Mouse (Mus musculus) heart, embryonic 14.5 days (tissue): ENCODE data around the gene Pnmal2. TPM values are rescaled to one million over a fixed set of nuclear protein-coding genes. Genes with fewer than 3 reads are reported as not detected.

Source experiments
- ATAC-seq: fragments of 200-750 bp; cut with Nextera tagmentation; 2 replicates; pipeline ENCODE4 v1.8.0; 2017; ENCODE audit warnings: low read depth, moderate TSS enrichment; ENCODE audit not compliant: insufficient number of reproducible peaks, insufficient read depth, low FRiP score
- H3K27ac ChIP-seq, 2 experiments: fragments of 200-500 bp in 1 of 2; fragments of 300-500 bp in 1 of 2; sonication (generic) in 1 of 2; replicated peaks in 1 of 2; 2 replicates each; pipeline ENCODE4 v1.5.1; 2012 to 2014; ENCODE audit warnings: low read depth in 2 of 2, low read length in 2 of 2, control low read depth in 1 of 2, mild to moderate bottlenecking in 1 of 2, mixed read lengths in 1 of 2; ENCODE audit not compliant: control insufficient read depth in 1 of 2, insufficient read depth in 1 of 2
- H3K27me3 ChIP-seq: fragments of 300-500 bp; sonication (generic); 2 replicates; pipeline ENCODE4 v1.6.1; 2014; ENCODE audit warnings: mild to moderate bottlenecking, low read length, control low read depth; ENCODE audit not compliant: control insufficient read depth, insufficient read depth
- H3K36me3 ChIP-seq: fragments of 300-500 bp; sonication (generic); 2 replicates; pipeline ENCODE4 v1.6.1; 2014; ENCODE audit warnings: mild to moderate bottlenecking, control low read depth, low read length, mixed read lengths; ENCODE audit not compliant: control insufficient read depth, insufficient read depth
- H3K4me1 ChIP-seq, 2 experiments: fragments of 200-500 bp in 1 of 2; fragments of 300-500 bp in 1 of 2; sonication (generic) in 1 of 2; 2 replicates each; pipeline ENCODE4 v1.6.1; 2012 to 2014; ENCODE audit warnings: low read length in 2 of 2, control low read depth in 1 of 2, mixed read lengths in 1 of 2; ENCODE audit not compliant: control insufficient read depth in 2 of 2, insufficient read depth in 2 of 2
- H3K4me2 ChIP-seq: fragments of 300-500 bp; sonication (generic); 2 replicates; pipeline ENCODE4 v1.6.1; 2014; ENCODE audit warnings: mild to moderate bottlenecking, low read length
- H3K4me3 ChIP-seq, 2 experiments: fragments of 200-500 bp in 1 of 2; fragments of 300-500 bp in 1 of 2; sonication (generic) in 1 of 2; 2 replicates each; pipeline ENCODE4 v1.5.1; 2012 to 2014; ENCODE audit warnings: low read length in 2 of 2, mild to moderate bottlenecking in 2 of 2, control low read depth in 1 of 2, low read depth in 1 of 2, moderate library complexity in 1 of 2; ENCODE audit not compliant: control insufficient read depth in 1 of 2, insufficient read depth in 1 of 2
- H3K9ac ChIP-seq: fragments of 300-500 bp; sonication (generic); 2 replicates; pipeline ENCODE4 v1.6.1; 2014; ENCODE audit warnings: mild to moderate bottlenecking, low read length
- H3K9me3 ChIP-seq: fragments of 300-500 bp; sonication (generic); 2 replicates; pipeline ENCODE4 v1.6.1; 2016; ENCODE audit warnings: low read length, control low read depth; ENCODE audit not compliant: control insufficient read depth
- WGBS: fragments of 180-500 bp; shearing (Covaris S2); extraction: QIAGEN DNeasy Blood & Tissue Kit; methylation state at CpG from one replicate; pipeline ENCODE4 v1.1.7; 2014; 5-methylcytosine and 5-hydroxymethylcytosine counted together
- polyA plus RNA-seq: library from polyadenylated mRNA; unstranded; fragments of >200 nt; fragmentation: Nextera tagmentation; extraction: Ambion mirVana; gene quantifications from 2 replicates; pipeline ENCODE4 v1.2.1, GENCODE M21; 2014

Pnmal2 gene
- polyA plus RNA-seq = 2.8 TPM in 2 replicates

DNA sequence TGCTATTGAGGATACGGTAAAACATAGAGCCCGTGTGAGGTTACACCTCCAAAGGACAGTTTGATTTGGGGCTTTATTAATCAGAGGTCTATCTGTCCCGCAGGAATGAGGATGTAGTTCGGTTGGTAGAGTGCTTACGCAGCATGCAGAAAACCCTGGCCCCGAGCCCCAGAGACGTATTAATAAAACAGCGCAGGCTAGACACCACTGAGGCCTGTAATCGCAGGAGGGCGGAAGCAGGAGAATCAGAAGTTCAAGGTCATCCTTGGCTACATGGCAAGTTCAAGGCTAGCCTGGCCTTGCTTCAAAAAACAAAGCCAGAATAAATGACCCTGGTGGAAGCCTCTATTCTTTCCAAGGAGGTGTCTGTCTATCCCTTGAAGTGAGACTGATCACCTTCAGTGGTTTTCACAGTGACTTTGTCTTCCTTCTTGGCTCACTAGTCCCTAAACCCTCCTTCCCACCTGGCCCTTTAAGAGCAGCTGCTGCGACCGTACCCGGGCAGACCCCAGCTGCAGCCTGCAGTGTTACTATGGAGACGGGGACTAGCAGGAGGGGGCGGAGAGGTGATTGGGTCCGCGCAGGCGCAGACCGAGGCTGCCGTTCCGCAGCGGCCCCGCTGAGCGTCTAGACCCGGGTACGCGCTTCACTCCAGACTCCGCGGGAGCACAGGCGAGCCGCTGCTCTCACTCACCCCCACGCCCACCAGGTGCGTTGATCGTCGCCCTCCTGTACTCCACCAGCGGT lies at the start of gene Pnmal2:
Gene Pnmal2 (plus strand): TSS at position 622 of the 747 bp plus-strand sequence.
- Histone ChIP-seq H3K9ac (peak within 1 kb of the TSS; percentile 82), H3K27ac (no peak within 1 kb of the TSS), H3K4me1 (peaks cover 35 to 49% of the 10 kb centered on the region in 2 experiments), H3K27me3 (peaks cover 36% of the 10 kb centered on the region), H3K9me3 (no peaks in the 10 kb centered on the region), H3K36me3 (no peaks in the 10 kb centered on the region), H3K4me2 (peak within 1 kb of the TSS; percentile 94), H3K4me3 (peak within 1 kb of the TSS; percentile 53 to 63)
- WGBS = 18% methylated on average over 36 of the region's 36 CpGs
- ATAC-seq = peak; percentile 79

DNA sequence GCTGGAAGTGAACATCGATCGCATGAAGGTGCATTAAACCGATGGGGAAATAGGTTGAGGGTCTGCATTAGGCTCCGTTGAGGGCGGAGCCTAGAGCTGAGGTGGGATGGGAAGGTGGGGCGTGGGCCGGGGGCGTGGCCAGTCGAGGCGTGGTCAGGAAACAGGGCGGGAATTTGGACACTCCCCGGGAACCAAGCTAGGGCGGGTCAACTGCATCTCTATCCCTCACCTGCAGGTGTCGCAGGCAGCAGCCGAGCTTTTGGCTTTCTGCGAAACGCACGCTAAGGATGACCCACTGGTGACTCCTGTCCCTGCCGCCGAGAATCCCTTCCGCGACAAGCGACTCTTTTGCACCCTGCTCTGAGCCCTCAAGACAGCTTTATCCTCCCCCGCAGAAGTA lies 49.5 kb upstream of the Pnmal2 start:
- H3K4me2 ChIP-seq = peak overlapping the region; percentile 47
- peaks cover 31% of the 10 kb centered on the region for H3K27me3 ChIP-seq
- H3K4me3 ChIP-seq = peak overlapping the region; percentile 5 to 21
- no peak overlapping the region for H3K27ac ChIP-seq
- 0 out of 2 replicates have a peak overlapping the region, but pooled peaks have one; percentile 9 for H3K9ac ChIP-seq
- H3K36me3 ChIP-seq = no peaks in the 10 kb centered on the region
- peak; percentile 8; the same call in 1 of the 2 replicates for ATAC-seq
- peaks cover 21 to 28% of the 10 kb centered on the region in 2 experiments for H3K4me1 ChIP-seq
- under 1% methylated on average over 24 of the region's 24 CpGs for WGBS
- H3K9me3 ChIP-seq = no peaks in the 10 kb centered on the region

DNA sequence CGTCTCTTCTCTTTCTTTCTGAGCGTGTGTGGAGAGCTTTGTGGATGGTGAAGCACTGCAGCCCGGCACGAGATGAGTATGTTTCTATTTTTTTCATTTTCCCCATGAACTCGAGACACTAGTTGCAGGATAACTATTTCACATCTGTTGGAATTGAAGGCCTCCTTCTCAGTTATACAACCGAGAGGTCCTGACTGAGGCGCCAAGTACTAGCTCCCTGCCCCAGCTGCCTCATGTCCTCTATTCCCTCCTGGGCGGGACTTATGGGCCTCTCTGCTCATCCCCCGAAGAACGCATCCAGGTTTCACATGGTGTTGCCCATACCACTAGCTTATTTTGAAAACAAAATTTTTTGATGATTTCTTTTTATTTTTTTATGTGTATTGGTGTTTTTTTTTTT lies 49.0 kb upstream of the Pnmal2 start:
- Histone ChIP-seq H3K9me3 (no peaks in the 10 kb centered on the region), H3K36me3 (no peaks in the 10 kb centered on the region), H3K27ac (no peak overlapping the region), H3K4me2 (peak overlapping the region; percentile 47), H3K27me3 (peaks cover 36% of the 10 kb centered on the region), H3K9ac (0 out of 2 replicates have a peak overlapping the region, but pooled peaks have one; percentile 9), H3K4me1 (peaks cover 21 to 25% of the 10 kb centered on the region in 2 experiments), H3K4me3 (peak overlapping the region in 1 of 2 experiments; percentile 5; a peak in 2 of 4 replicates)
- WGBS = 33% methylated on average over 10 of the region's 10 CpGs
- no peak for ATAC-seq

DNA sequence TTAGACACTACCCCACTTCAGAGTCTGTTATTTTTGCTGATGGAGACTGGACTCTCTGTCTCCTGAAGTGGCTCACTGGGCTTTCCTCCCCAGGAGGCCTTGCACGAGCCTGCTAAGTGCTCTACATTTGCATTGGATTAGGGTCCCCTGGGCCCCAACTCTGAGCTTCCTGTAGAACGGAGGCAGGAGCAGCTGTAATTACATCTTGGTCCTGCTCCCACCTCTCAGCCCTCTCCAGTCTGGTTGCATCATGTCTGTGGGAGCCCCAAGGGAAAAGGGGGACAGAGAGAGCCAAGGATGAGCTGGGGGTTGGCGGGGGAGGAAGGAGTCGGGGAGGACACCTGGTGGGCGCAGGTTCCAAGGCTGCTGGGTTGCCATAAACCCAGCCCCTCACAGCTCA lies 44.0 kb upstream of the Pnmal2 start:
- Histone ChIP-seq H3K4me3 (no peak overlapping the region), H3K27ac (no peak overlapping the region), H3K36me3 (no peaks in the 10 kb centered on the region), H3K27me3 (peaks cover 39% of the 10 kb centered on the region), H3K4me1 (peaks cover 1 to 13% of the 10 kb centered on the region in 2 experiments; a peak in 3 of 4 replicates), H3K9me3 (no peaks in the 10 kb centered on the region), H3K9ac (no peak overlapping the region), H3K4me2 (no peak overlapping the region)
- no peak for ATAC-seq
- 36% methylated on average over 5 of the region's 5 CpGs for WGBS

DNA sequence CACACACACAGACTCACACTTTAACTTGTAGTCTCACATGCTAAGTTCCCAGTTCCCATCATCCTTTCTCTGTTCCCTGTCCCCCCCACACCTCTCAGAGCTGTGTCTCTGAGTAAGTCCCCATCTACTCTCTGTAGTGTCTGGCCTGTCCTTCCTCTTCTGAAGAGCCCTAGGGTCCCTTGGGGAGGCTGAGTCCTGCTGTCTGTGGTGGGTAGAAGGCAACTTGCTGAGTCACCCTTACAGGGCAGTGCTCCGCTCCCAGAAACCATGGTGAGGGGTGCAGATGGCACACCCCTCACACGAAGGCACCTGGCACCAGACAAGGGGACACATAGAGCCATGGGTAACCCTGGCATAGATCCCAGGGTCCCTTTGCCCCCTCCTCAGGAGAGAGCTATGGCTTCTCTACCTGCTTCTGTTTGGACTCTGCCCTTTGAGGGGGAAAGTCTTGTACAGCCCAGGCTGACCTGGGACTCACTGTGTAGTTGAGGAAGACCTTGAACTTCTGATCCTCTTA lies 41.0 kb upstream of the Pnmal2 start:
- 70% methylated on average over 2 of the region's 2 CpGs for WGBS
- H3K27ac ChIP-seq = no peak overlapping the region
- H3K36me3 ChIP-seq = no peaks in the 10 kb centered on the region
- no peak overlapping the region for H3K4me3 ChIP-seq
- no peak for ATAC-seq
- H3K4me1 ChIP-seq = peaks cover 20 to 36% of the 10 kb centered on the region in 2 experiments
- H3K4me2 ChIP-seq = no peak overlapping the region
- H3K9ac ChIP-seq = no peak overlapping the region
- H3K9me3 ChIP-seq = no peaks in the 10 kb centered on the region
- peaks cover 41% of the 10 kb centered on the region for H3K27me3 ChIP-seq

DNA sequence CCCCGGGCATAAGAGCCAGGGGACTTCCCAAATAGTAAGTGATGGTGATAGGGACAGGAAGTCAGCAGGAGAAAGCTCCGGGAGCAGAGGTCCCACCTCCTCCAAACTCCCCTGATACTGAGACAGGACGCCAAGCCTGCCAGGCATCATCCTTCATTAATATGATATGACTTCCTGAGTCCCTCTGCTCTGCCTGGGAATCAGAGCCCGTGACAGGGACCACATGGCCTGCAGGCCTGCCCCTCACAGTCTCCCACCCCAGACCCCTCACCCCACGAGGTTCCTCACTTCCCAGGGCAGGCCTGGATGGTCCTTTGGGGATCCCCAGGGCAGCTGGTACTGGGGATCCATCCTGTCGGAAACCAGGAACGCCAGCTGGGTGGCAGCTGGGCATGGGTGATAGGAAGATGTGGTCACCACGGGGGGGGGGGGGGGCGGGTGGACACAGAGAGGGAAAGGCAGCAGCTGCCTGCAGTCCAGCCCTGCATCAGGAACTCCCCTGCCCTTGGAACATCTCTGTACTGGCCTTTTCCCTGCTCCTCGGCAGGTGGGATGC lies 40.3 kb upstream of the Pnmal2 start:
- Histone ChIP-seq H3K27me3 (peaks cover 46% of the 10 kb centered on the region), H3K9ac (no peak overlapping the region)

DNA sequence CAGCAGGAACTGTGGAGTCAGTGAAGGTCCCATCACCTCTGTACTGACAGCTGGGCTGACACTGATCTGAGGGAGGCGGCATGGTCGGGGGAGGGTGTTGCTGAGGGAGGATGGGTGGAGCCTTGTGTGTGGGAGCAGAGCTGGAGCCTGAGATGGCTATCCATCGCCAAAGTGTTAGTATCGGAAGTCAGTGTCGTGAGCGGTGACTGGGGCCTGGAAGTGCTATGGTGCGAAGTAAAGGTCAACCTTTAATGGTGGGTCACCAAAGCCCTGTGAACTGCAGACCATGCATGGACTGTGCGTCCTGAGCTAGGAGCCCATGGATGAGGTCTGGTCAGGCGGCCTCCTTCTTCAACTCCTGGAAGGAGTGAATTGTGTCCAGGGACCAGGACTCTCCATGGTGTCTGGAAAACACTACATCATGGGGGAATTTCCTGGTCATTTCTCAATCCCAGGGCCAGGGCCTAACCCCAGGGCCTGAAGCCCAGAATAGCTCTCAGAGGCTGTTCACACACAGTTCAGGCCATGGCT lies 38.9 kb upstream of the Pnmal2 start:
- no peak; the same call in 1 of the 2 replicates for ATAC-seq
- H3K27ac ChIP-seq = no peak overlapping the region
- no peak overlapping the region for H3K9ac ChIP-seq
- peaks cover 41% of the 10 kb centered on the region for H3K27me3 ChIP-seq
- H3K4me1 ChIP-seq = peaks cover 30 to 52% of the 10 kb centered on the region in 2 experiments
- no peak overlapping the region for H3K4me3 ChIP-seq
- H3K9me3 ChIP-seq = no peaks in the 10 kb centered on the region
- H3K36me3 ChIP-seq = no peaks in the 10 kb centered on the region
- H3K4me2 ChIP-seq = no peak overlapping the region
- 52% methylated on average over 9 of the region's 9 CpGs for WGBS

More for the DNA sequence above, 40.3 kb upstream of the Pnmal2 start:
- 40% methylated on average over 8 of the region's 10 CpGs for WGBS
- H3K4me1 ChIP-seq = peaks cover 26 to 43% of the 10 kb centered on the region in 2 experiments
- no peaks in the 10 kb centered on the region for H3K36me3 ChIP-seq
- no peak overlapping the region for H3K4me2 ChIP-seq
- H3K4me3 ChIP-seq = no peak overlapping the region
- H3K27ac ChIP-seq = no peak overlapping the region
- no peaks in the 10 kb centered on the region for H3K9me3 ChIP-seq
- no peak for ATAC-seq
